In genomic region chr6:22327931-22328330, GRCm38 (mm10) we compare ENCODE assay signal across 19 mouse cellular contexts. TPM values are rescaled to one million over a fixed set of nuclear protein-coding genes. Genes with fewer than 3 reads are reported as not detected.
DNase-seq lines count a peak whose midpoint lies in the region; ATAC-seq and TF ChIP-seq lines count a peak whose summit lies in the region.
"Had no signal": no experiment of that assay in that cellular context is flagged by ENCODE, and none has a peak within 500 bp of the region (broad histone marks: within the 10 kb centered on the region; RNA-seq: fewer than 3 reads in every experiment).

No protein-coding gene starts in this region.

- H3K36me3 ChIP-seq in intestine, postnatal 0 days (ENCODE audit: control insufficient read depth, insufficient read depth), result 0 out of 2 replicates have a peak, but pooled peaks cover 8% of the 10 kb centered on the region
- H3K36me3 ChIP-seq in intestine, embryonic 16.5 days (ENCODE audit: control insufficient read depth, insufficient read depth, low read length), result no peaks in the 10 kb centered on the region
- H3K36me3 ChIP-seq in kidney, postnatal 0 days (ENCODE audit: insufficient read depth, low read length), result no peaks in the 10 kb centered on the region
- H3K36me3 ChIP-seq in megakaryocyte, embryonic 14.5 days (replicated peaks; ENCODE audit: low read length), result peaks cover 91% of the 10 kb centered on the region
- H3K36me3 ChIP-seq: embryonic facial prominence, embryonic 12.5 days; forebrain, embryonic 15.5 days had no signal

- H3K9ac ChIP-seq in intestine, postnatal 0 days (ENCODE audit: low read depth, low read length), result no peak overlapping the region
- H3K9ac ChIP-seq in intestine, embryonic 16.5 days (ENCODE audit: low read depth, low read length), result no peak overlapping the region
- no peak overlapping the region for H3K9ac ChIP-seq in kidney, postnatal 0 days (ENCODE audit: low read depth, low read length)
- H3K9ac ChIP-seq: embryonic facial prominence, embryonic 12.5 days; forebrain, embryonic 15.5 days had no signal

- intact Hi-C loops in gastrocnemius, adult 2 months (cut with DNase I), result no loop called here

- H3K9me3 ChIP-seq in intestine, postnatal 0 days (ENCODE audit: control insufficient read depth), result no peaks in the 10 kb centered on the region
- H3K9me3 ChIP-seq in intestine, embryonic 16.5 days (ENCODE audit: control insufficient read depth, low read length), result no peaks in the 10 kb centered on the region
- no peaks in the 10 kb centered on the region for H3K9me3 ChIP-seq in kidney, postnatal 0 days (replicated peaks; ENCODE audit: low read length)
- H3K9me3 ChIP-seq in megakaryocyte, embryonic 14.5 days, result no peaks in the 10 kb centered on the region
- H3K9me3 ChIP-seq: embryonic facial prominence, embryonic 12.5 days; forebrain, embryonic 15.5 days; G1E; hindbrain, embryonic 10.5 days had no signal

- TF ChIP-seq CTCF in intestine, postnatal 0 days (IDR thresholded peaks at IDR 0.05; ENCODE audit: low read depth), result no peak
- TF ChIP-seq CTCF in kidney, postnatal 0 days (IDR thresholded peaks at IDR 0.05; ENCODE audit: low read depth), result no peak
- no peak for TF ChIP-seq CTCF in gastrocnemius, adult 2 months (IDR thresholded peaks at IDR 0.05)

- H3K4me1 ChIP-seq in intestine, postnatal 0 days (replicated peaks; ENCODE audit: control insufficient read depth, insufficient read depth, low read length), result peaks cover 3% of the 10 kb centered on the region; the same call in 1 of the 2 replicates
- H3K4me1 ChIP-seq in intestine, embryonic 16.5 days (ENCODE audit: control insufficient read depth, insufficient read depth, low read length), result peaks cover 16% of the 10 kb centered on the region
- H3K4me1 ChIP-seq in kidney, postnatal 0 days (replicated peaks; ENCODE audit: insufficient read depth, low read length), result peaks cover 4% of the 10 kb centered on the region; the same call in 1 of the 2 replicates
- H3K4me1 ChIP-seq in megakaryocyte, embryonic 14.5 days, result peaks cover 61% of the 10 kb centered on the region
- H3K4me1 ChIP-seq: hindbrain, embryonic 10.5 days had no signal

- 66% methylated on average over 8 of the region's 8 CpGs for WGBS in intestine, postnatal 0 days
- 72% methylated on average over 8 of the region's 8 CpGs for WGBS in intestine, embryonic 16.5 days
- 48% methylated on average over 8 of the region's 8 CpGs for WGBS in kidney, postnatal 0 days

- H3K27ac ChIP-seq in intestine, postnatal 0 days (ENCODE audit: low read depth, low read length), result no peak overlapping the region
- H3K27ac ChIP-seq in intestine, embryonic 16.5 days (ENCODE audit: low read length), result no peak overlapping the region
- H3K27ac ChIP-seq in kidney, postnatal 0 days, result no peak overlapping the region
- H3K27ac ChIP-seq in gastrocnemius, adult 2 months, result no peak overlapping the region
- H3K27ac ChIP-seq: embryonic facial prominence, embryonic 12.5 days; forebrain, embryonic 15.5 days; heart, adult 2 months; hindbrain, embryonic 10.5 days had no signal

- H3K4me3 ChIP-seq in intestine, postnatal 0 days (ENCODE audit: low read depth, low read length), result no peak overlapping the region
- no peak overlapping the region for H3K4me3 ChIP-seq in intestine, embryonic 16.5 days (ENCODE audit: low read length)
- no peak overlapping the region for H3K4me3 ChIP-seq in kidney, postnatal 0 days (replicated peaks; ENCODE audit: low read depth, low read length)
- H3K4me3 ChIP-seq in megakaryocyte, embryonic 14.5 days (replicated peaks), result peak overlapping the region; percentile 43
- no peak overlapping the region for H3K4me3 ChIP-seq in gastrocnemius, adult 2 months
- H3K4me3 ChIP-seq: embryonic facial prominence, embryonic 12.5 days; forebrain, embryonic 15.5 days; heart, adult 2 months; hindbrain, embryonic 10.5 days had no signal

- no peaks in the 10 kb centered on the region for H3K27me3 ChIP-seq in intestine, postnatal 0 days (replicated peaks; ENCODE audit: control insufficient read depth, insufficient read depth, low read length)
- no peaks in the 10 kb centered on the region for H3K27me3 ChIP-seq in intestine, embryonic 16.5 days (replicated peaks; ENCODE audit: control insufficient read depth, insufficient read depth, low read length)
- no peaks in the 10 kb centered on the region for H3K27me3 ChIP-seq in kidney, postnatal 0 days (ENCODE audit: insufficient read depth, low read length)
- no peaks in the 10 kb centered on the region for H3K27me3 ChIP-seq in megakaryocyte, embryonic 14.5 days (replicated peaks)
- H3K27me3 ChIP-seq: embryonic facial prominence, embryonic 12.5 days; forebrain, embryonic 15.5 days had no signal

- no peak overlapping the region for H3K4me2 ChIP-seq in intestine, postnatal 0 days (replicated peaks; ENCODE audit: low read depth)
- H3K4me2 ChIP-seq in intestine, embryonic 16.5 days (ENCODE audit: low read depth, low read length), result no peak overlapping the region
- H3K4me2 ChIP-seq in kidney, postnatal 0 days (ENCODE audit: low read length), result no peak overlapping the region
- H3K4me2 ChIP-seq: embryonic facial prominence, embryonic 12.5 days; forebrain, embryonic 15.5 days; heart, embryonic 11.5 days had no signal

- no peak for DNase-seq in kidney, postnatal 0 days (ENCODE audit: low spot score)
- DNase-seq in kidney, adult 18-20 months, result no peak
- DNase-seq in gastrocnemius, adult 2 months, result no peak
- DNase-seq: adrenal gland, adult 8-10 months; adrenal gland, postnatal 36 days; cerebellum, adult 2 months; cerebellum, postnatal 10 days; gastrocnemius, postnatal 10 days; heart, adult 2 months had no signal

- ATAC-seq in intestine, postnatal 0 days, result peak; percentile 36; the same call in 1 of the 2 replicates
- no peak for ATAC-seq in intestine, embryonic 16.5 days
- peak; percentile 61 for ATAC-seq in kidney, postnatal 0 days (replicated peaks; ENCODE audit: low FRiP score, low read depth)
- no peak for ATAC-seq in megakaryocyte, adult 5-6 weeks (ENCODE audit: poor library complexity, severe bottlenecking)
- ATAC-seq: forebrain, embryonic 15.5 days; hindbrain, embryonic 16.5 days had no signal

RNA-seq across cellular contexts. Expression of gene Fam3c, which starts 28.1 kb away (rescaled TPM):
- 58.7 and 59.9 TPM in 2 replicates for polyA plus RNA-seq in intestine, postnatal 0 days (2015; fragmentation: Nextera tagmentation; extraction: Ambion mirVana)
- polyA plus RNA-seq in intestine, embryonic 16.5 days (2015; fragmentation: Nextera tagmentation; extraction: Ambion mirVana), result 35.6 and 36.9 TPM in 2 replicates
- polyA plus RNA-seq in kidney, postnatal 0 days (2015; fragmentation: Nextera tagmentation; extraction: Ambion mirVana), result 65.0 and 65.4 TPM in 2 replicates
- 5.6 and 13.5 TPM in 2 replicates for polyA plus RNA-seq in megakaryocyte, embryonic 14.5 days (2012; ENCODE audit: insufficient read depth, low replicate concordance)
- 11.6 and 16.4 TPM in 2 replicates for total RNA-seq in megakaryocyte, adult 5-6 weeks (2015)
- 27.0 and 34.0 TPM in 2 replicates for total RNA-seq in megakaryocyte, adult 5-6 weeks (2017)
- 10 to 100 TPM; 16.3 to 24.0 TPM for total RNA-seq in gastrocnemius, adult 2 months (2021)

RNA-seq across cellular contexts. Expression of gene Wnt16, which starts 39.9 kb away (rescaled TPM):
- polyA plus RNA-seq in intestine, postnatal 0 days (2015; fragmentation: Nextera tagmentation; extraction: Ambion mirVana), result 0.07 and 0.08 TPM in 2 replicates
- 0.16 and 0.23 TPM in 2 replicates for polyA plus RNA-seq in intestine, embryonic 16.5 days (2015; fragmentation: Nextera tagmentation; extraction: Ambion mirVana)
- 1.1 and 1.6 TPM in 2 replicates for polyA plus RNA-seq in kidney, postnatal 0 days (2015; fragmentation: Nextera tagmentation; extraction: Ambion mirVana)
- polyA plus RNA-seq in megakaryocyte, embryonic 14.5 days (2012; ENCODE audit: insufficient read depth, low replicate concordance), result 0.20 TPM in 1 of 2 replicates, not detected in the other
- total RNA-seq in megakaryocyte, adult 5-6 weeks (2015), result not detected in 2 replicates
- not detected in 2 replicates for total RNA-seq in megakaryocyte, adult 5-6 weeks (2017)
- 1 to 10 TPM; 1.4 to 7.8 TPM for total RNA-seq in gastrocnemius, adult 2 months (2021)
- total RNA-seq: G1E had no signal
- polyA plus RNA-seq: G1E had no signal

Comparison
In these comparisons a context has a peak if more than half of its experiments do, and no peak if none do; other contexts are left out.
1. ATAC-seq: peak in intestine, postnatal 0 days (single experiment) and kidney, postnatal 0 days (single experiment); none in intestine, embryonic 16.5 days (single experiment) and megakaryocyte, adult 5-6 weeks (single experiment).